Mouse (Mus musculus) fat pad, adult 2 months (tissue): ENCODE data around the gene Il1b.

Source experiments
- DNase-seq: peaks from one replicate; pipeline ENCODE4 v3.0.0-alpha.2; 2011; ENCODE audit warnings: low read depth, low spot score; ENCODE audit errors: extremely low read depth

The Il1b gene

DNA sequence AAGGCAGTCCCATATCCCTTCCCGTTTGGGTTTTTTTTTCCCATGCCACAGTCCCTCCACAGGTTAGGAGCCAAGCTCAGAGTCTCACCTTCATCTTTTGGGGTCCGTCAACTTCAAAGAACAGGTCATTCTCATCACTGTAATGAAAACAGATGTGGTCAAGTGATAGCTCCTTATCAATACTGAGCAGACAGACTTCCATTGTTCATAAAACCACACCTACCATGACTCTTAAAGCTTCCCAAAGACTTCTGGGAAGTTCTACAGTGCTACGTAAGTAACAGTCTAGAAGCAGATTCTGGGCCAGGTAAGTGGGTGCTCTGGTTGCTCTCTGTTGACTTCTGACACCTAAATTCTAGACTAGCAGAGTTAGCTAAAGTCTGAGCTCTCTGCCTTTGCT is 1.3 kb downstream of the Il1b start:
- no peak for DNase-seq

DNA sequence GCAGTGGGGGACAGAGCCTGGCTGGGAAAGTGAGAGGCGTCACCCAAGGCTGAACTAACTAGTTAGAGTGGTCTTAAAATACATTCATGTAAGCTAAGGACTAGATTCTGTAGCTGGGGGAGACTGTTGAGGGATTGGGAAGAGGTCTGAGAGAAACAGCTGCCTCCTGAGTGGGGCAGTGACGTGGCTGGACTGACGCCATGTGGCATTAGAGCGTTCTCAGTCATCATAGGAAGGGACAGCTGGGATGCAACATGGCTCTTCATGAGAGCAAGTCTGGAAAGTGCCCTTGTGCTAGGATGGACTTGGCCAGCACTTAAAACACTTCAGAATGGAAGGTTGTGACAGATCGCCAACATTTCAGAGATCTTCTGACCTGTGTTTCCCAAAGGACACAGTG is 2.1 kb downstream of the Il1b start:
- no peak for DNase-seq

DNA sequence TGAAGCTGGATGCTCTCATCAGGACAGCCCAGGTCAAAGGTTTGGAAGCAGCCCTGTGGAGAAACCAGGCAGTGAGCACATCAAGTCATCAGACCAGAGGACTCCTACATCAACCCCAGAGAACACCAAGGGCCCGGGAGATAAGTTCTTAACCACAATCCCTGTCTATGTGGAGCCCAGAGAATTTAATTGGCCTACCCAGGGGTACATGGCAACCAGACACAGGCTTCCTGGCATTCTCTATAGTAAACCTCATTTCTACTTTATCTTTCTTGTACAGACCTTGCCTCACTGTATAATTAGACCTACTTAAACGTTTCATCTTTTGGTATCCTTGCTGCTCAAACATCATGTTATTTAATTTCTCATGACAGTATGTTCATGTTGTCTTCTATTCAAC is 2.8 kb downstream of the Il1b start:
- no peak for DNase-seq

DNA sequence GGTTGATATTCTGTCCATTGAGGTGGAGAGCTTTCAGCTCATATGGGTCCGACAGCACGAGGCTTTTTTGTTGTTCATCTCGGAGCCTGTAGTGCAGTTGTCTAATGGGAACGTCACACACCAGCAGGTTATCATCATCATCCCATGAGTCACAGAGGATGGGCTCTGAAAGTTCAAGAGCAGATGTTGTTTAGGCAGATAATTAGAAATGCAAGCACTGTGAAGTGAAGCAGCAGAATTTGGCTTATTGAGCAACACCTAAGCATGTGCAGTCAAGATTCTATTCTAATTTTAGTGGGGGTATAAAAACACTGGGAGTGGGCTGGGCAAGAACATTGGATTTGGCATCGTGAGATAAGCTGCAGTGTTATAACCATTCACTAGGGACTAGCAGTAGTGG is 3.7 kb downstream of the Il1b start:
- DNase-seq, result no peak

DNA sequence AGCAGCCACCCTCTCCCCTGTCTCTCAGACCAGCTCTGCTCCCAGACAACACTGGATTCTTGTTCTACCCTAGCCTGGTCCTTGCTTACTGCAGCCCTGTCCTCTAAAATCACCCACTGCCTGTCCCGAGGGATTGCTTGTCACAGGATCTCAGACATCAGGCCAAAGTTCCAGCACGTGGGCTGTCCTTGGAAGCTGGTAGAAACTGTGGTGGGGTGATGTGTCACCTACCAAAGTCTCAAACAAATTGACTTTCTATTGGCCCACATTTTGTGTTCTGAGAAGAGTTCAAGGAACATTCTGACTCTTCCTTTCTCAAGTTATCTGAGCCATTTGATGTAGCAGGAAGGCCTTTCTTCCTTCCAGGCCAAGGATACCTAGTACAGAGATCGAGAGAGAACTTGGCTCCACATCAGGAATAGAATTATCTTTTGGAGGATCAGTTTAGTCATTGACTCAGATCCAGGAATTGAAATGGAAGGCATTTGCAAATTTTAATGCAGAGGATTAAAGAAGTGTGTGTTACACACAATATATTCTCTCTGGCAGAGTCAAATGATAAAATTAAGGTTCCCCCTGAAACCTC is 9.9 kb downstream of the Il1b start:
- DNase-seq, result no peak

DNA sequence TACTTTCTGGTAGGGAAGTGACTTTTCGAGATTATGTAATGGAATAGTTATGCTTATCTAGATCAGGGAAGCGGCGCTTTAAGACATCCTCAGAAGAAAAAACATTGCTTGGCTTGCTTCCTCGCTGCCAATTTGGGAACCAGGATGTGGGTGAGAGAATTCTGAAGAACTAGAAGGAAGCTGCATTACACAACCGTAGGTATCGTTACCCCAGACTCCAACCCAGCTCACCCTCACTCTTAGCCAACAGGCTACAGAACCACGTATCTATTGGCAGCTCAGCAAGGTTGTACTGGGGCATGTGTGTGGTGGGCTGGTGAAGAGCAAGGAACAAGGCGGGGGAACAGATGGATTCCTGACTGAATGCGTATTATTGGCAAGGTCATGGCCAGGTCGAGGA is 10.7 kb downstream of the Il1b start:
- no peak for DNase-seq

DNA sequence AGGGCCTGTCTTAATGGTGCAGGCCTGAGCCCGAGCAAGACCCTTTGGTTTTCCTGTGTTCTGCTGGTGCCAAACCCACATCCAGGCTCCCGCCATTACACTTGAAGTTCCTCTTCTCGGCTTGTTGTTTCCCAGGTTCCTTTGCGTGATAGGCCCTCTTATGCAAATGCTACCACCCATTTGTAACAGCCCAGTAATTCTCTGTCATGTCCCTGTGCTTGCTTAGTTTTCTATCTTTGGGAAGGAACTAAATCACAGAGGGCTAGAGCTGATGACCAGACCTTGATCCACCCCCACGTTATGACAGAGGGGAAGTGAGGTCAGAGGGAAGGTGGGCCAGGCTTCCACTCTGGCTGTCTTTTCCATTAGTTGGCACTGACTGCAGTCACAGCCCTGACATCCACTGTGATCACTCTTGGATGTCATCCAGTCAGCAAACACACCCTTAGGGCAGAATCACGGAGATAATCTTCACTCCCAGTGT is 32.8 kb downstream of the Il1b start:
- no peak for DNase-seq

DNA sequence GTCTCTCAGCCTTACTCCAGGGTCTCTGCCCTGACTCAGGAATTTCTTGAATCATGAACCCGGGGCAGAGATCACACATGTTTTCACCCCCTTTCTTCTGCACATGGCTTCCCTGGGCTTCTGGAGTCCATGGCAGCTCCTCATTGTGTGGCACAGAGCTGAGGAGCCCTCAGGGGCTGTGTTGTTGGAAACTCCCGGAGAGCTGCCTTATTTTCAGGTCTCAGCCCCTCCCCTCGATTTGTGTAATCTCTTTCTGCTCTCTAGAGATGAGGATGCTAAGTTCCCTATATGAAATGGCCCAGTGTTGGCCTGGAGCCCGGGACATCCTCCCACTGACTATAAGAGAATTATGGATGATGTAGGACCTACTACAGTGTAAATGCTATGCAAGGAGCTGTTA is 37.5 kb downstream of the Il1b start:
- no peak for DNase-seq

DNA sequence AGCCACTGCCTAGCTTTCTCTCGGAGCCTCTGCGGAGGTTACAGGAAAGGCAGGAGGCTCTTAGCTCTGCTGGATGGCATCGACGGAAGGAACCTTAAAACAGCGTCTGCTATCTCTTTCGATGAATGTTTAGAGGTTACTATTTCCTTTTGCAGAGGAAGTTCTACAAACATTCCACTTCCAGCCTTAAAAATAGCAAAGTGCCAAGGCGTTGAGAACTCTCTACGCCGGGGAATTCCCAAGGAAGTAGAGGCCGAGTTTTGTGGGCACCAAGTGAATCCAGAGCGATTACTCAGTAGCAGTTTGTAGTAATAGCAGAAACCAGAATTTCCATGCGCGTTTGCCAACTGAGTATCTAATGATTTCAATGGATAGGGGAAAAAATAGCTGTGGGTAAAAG is 40.4 kb downstream of the Il1b start:
- no peak for DNase-seq

DNA sequence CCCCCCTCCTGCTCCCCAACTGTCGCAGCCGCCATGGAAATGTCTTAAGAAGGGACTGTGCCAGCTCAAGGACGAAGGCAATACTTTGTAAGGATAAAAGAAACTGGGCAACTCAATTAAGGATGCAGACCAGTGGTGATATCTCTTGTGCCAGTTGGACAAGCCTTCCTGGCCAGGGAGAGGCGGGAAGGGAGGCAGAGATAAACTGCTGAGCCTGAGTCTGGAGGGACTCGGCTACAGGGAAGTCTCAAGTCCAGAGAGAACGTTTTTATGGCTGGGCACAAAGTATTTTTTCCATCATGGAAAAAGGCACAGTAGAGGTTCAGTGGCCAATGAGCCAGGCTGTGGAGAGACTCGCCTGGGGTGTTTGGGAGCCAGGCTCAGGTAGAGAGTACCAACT is 40.9 kb downstream of the Il1b start:
- DNase-seq, result no peak

DNA sequence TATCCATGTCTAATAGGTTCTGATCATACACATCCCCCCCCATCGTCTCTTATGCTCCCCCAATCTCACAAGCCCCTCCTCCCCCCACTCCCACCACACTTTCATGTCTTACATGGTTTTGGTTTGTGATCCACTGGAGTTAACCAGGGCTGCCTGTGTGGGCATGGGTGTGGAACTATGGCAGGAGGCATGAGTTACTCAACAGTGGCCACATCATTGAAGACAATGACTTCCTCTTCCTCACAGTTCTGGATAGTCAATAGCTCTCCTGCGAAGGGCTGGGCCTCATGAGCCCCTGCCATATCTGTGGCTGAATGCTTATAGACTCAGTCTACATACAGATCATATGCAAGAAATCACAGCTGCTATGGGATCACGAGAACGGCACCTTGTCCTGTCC is 42.7 kb downstream of the Il1b start:
- DNase-seq, result no peak

DNA sequence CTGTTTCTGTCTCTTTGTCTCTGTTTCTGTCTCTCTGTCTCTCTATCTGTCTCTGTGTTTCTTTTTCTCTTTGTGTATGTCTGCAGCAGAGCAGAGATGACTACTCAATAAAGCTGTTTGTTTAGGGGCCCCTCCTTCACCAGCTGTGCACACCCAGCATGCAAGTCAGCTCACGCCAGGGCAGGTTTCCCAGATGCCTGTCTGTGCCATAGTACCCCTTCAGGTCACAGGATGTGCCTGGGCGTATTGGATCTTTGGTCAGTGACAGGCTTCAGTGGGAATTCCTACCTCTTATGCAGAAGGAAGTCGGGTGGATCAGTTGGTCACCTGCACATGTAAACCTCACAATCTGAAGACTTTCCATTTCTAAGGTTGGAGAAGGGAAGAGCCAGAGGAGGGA is 46.7 kb downstream of the Il1b start:
- DNase-seq, result no peak

DNA sequence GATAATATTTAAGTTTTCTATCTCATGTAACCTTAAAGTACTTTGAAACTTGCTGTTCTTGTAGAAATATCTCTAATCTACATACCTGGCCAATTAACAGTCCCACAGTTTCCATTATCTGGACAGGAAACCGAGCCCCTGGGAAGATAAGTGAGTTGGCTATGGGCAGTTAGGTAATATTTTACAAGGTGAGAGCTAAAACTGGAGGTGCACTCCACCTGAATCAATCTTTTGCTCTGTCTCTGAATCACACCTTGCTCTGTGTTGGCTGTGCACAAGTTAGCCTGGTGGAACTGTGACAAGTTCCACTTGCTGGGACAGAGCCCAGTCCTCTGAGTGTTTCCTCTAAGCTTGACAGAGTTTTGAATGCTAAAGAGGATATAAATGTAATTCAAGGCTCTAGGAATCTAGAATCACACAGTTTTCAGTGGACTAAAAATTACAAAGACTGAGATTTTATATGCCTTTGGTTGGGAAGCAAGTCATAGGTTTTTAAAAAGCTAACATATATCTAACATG is 48.8 kb downstream of the Il1b start:
- DNase-seq, result no peak

DNA sequence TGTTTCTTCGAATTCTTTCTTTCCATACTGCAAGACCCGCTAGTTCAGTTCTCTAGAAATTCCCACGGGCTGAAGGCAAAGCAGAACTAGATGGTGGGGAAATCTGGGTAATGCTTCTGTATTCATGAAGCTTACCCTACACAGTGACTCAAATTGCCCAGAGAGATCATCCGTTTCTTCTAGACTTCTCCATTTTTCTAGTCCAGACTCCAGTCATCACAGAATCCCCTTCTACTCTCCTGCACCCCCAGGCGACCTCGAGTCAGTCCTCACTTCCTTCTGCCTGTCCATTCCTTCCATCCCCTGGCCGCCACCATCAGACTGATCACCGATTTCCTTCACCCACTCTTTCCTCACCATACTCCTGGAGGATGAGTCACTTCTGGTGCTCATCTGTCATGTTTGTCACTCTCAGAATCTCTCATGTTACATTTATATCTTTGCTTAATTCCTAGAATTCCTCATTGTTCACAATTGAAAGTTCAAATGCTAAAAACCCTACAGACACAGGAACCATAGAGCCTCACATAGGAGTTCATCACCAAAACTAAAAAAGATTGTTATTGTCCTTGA is 50.8 kb downstream of the Il1b start:
- DNase-seq, result no peak

DNA sequence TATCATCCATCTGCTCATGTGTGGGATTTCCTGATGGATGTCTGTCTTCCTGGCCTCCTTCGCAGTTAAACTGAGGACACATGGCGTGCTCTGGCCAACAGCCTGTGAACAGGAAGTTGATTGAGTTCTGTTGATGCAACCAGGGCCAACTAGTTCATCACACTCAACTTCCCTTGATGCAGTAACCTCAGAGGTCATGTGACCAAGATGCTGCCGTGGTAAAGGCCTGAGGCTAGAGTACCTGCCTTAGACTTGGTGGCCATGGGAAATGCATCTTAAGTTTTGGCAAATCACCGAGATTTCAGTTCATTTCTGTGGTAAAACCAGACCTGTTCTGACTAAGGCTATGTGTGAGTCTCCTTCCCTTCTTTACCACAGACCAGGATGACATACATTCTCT is 55.1 kb downstream of the Il1b start:
- no peak for DNase-seq

DNA sequence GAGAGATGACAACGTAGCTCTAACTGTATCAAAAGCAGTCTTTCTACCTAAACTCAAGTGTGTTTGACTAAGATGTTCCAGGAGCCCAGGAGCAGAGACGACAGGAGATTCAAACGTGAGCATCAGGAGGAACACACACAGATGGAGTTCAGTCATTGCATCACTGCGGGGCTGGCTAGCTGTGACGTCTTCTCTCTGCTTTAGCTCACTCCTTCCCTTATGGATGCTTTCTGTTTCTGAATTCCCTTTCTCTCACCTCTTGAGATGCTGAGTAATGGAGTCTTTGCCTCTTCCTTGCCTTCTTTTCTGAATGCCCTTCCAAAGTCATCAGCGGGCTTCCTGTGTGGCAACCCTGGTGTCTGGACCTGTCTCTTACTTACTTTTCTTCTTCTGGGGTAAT is 56.1 kb downstream of the Il1b start:
- no peak for DNase-seq
